Mouse (Mus musculus): ENCODE data around the gene Pym1. TPM values are rescaled to one million over a fixed set of nuclear protein-coding genes. Genes with fewer than 3 reads are reported as not detected.

The Pym1 gene
- polyA plus RNA-seq (2012; rRNA removed; ENCODE audit: low replicate concordance) = 22.0 and 28.6 TPM in 2 replicates

DNA sequence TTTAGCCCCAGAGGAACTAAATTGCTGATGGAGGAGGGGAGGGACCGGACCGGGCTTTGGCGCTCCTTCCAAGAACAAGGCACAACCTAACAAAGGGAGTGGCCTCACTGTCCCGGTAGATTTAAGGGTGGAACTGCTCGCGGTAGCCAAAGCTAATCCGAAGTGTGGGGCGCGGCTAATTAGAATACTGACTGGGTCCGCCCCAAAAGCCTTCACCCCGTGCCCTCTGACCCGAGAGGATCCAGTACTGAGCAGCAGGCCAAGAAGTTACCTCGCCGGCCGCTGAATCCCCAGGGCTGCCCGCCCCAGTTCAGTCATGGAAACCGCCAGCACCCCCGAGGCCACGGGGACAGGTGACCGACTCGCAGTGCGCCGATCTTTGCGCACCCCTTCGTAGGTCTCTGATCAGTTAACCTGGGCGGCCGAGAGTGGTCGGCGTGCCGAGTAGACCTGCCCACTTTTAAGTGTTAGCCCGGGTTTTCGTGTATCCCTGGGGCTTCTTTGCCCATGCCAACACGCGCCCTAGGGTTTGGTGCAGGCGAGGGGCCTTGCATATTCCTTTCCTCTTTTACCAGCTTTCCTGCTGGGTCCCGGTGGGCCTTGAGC lies at the start of gene Pym1:
Pym1 (plus strand) TSS at position 244 of the 606 bp plus-strand sequence.

GRCm38 (mm10) chr10:128703895-128704294 lies 43.8 kb upstream of the Pym1 start, which contains the start of gene Pmel:
Gene Pmel (plus strand): TSS chr10:128704195.

GRCm38 (mm10) chr10:128704491-128705316 lies 43.0 kb upstream of the Pym1 start, which contains the start of gene Cdk2:
Gene Cdk2 (minus strand): TSS chr10:128705031.

DNA sequence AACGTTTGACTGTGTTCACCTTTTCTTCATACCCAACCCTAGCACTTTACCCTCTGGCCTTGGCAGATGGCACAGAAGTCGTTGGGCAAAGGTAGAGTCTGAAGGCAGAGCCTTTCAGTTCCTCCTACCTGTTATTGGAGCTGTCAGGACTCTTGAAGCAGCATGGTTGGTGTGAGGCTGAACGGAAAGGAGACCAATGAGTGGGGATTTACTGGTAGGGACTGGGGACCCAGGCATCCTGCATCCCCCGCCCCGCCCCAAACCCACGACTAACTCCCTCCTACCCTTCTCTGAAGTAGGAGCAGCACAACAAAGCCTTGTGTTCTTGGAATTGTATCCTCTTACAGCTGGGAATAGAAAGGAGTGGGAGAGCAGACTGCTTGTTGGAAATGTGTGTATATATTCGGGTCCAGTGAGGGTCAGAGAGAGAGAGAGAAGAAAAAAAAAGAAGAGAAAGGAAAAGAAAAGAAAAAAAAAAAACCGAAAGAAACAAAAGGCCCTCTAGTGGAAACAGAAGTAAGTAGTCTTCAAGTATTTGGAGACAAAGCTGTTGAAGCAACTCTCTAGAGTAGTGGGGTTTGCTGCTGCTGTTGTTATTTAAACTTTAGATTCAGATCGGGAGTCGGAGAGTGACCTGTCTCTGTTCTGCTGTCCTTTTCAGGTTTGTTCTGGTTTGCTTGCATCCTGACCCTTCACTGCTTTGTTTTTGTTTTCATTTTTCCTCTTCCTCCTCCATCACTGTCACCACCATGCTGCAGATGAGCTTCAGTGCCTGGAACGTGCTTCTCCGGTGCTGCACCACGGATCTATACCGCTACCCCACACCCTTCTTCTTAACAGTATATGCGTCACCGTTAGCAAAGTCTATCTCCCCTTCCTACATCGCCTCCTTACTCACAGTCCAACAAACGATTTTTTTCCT lies 2.7 kb upstream of the Pym1 start, which contains the start of gene Dgka:
Dgka (minus strand) TSS at position 176 of the 922 bp plus-strand sequence.

GRCm38 (mm10) chr10:128790398-128791124 lies 42.9 kb downstream of the Pym1 start, which contains the start of gene Mmp19:
Gene Mmp19 (plus strand): TSS chr10:128790910.

GRCm38 (mm10) chr10:128803771-128804270 lies 56.1 kb downstream of the Pym1 start, which contains the start of gene Dnajc14:
Gene Dnajc14 (plus strand): TSS chr10:128804062.

GRCm38 (mm10) chr10:128804271-128805091 lies 56.8 kb downstream of the Pym1 start, which contains the start of gene Tmem198b:
Gene Tmem198b (minus strand): TSS chr10:128804370.

Other genes starting within 250 kb of the Pym1 start
- 7.8 and 14.7 TPM in 2 replicates for gene Myl6b, start 249.2 kb upstream of the Pym1 start, polyA plus RNA-seq (2012; rRNA removed; ENCODE audit: low replicate concordance)
- 154 and 249 TPM in 2 replicates for gene Esyt1, start 222.0 kb upstream of the Pym1 start, polyA plus RNA-seq (2012; rRNA removed; ENCODE audit: low replicate concordance)
- gene Zc3h10, start 200.1 kb upstream of the Pym1 start, polyA plus RNA-seq (2012; rRNA removed; ENCODE audit: low replicate concordance) = 8.9 and 14.0 TPM in 2 replicates
- 1,421 and 2,770 TPM in 2 replicates for gene Rpl41, start 198.6 kb upstream of the Pym1 start, polyA plus RNA-seq (2012; rRNA removed; ENCODE audit: low replicate concordance)
- gene Pa2g4, start 181.9 kb upstream of the Pym1 start, polyA plus RNA-seq (2012; rRNA removed; ENCODE audit: low replicate concordance) = 20.3 and 36.9 TPM in 2 replicates
- gene Erbb3, start 158.2 kb upstream of the Pym1 start, polyA plus RNA-seq (2012; rRNA removed; ENCODE audit: low replicate concordance) = 1.4 and 11.3 TPM in 2 replicates
- gene Rps26, start 121.1 kb upstream of the Pym1 start, polyA plus RNA-seq (2012; rRNA removed; ENCODE audit: low replicate concordance) = 414 and 1,367 TPM in 2 replicates
- gene Ikzf4, start 101.9 kb upstream of the Pym1 start, polyA plus RNA-seq (2012; rRNA removed; ENCODE audit: low replicate concordance) = 0.50 and 4.4 TPM in 2 replicates
- gene Suox, start 73.8 kb upstream of the Pym1 start, polyA plus RNA-seq (2012; rRNA removed; ENCODE audit: low replicate concordance) = 19.1 and 20.1 TPM in 2 replicates
- gene Rab5b, start 51.6 kb upstream of the Pym1 start, polyA plus RNA-seq (2012; rRNA removed; ENCODE audit: low replicate concordance) = 105 and 117 TPM in 2 replicates
- 1.7 and 1.8 TPM in 2 replicates for gene Pmel, start 43.7 kb upstream of the Pym1 start, polyA plus RNA-seq (2012; rRNA removed; ENCODE audit: low replicate concordance)
- gene Cdk2, start 42.9 kb upstream of the Pym1 start, polyA plus RNA-seq (2012; rRNA removed; ENCODE audit: low replicate concordance) = 28.8 and 36.7 TPM in 2 replicates
- 26.3 and 33.2 TPM in 2 replicates for gene Dgka, start 3.0 kb upstream of the Pym1 start, polyA plus RNA-seq (2012; rRNA removed; ENCODE audit: low replicate concordance)
- gene Mmp19, start 43.0 kb downstream of the Pym1 start, polyA plus RNA-seq (2012; rRNA removed; ENCODE audit: low replicate concordance) = 55.3 and 57.0 TPM in 2 replicates
- 20.8 and 24.6 TPM in 2 replicates for gene Dnajc14, start 56.2 kb downstream of the Pym1 start, polyA plus RNA-seq (2012; rRNA removed; ENCODE audit: low replicate concordance)
- 32.5 and 77.6 TPM in 2 replicates for gene Tmem198b, start 56.5 kb downstream of the Pym1 start, polyA plus RNA-seq (2012; rRNA removed; ENCODE audit: low replicate concordance)
- gene Sarnp, start 69.4 kb downstream of the Pym1 start, polyA plus RNA-seq (2012; rRNA removed; ENCODE audit: low replicate concordance) = 6.4 and 8.4 TPM in 2 replicates
- 62.6 and 75.6 TPM in 2 replicates for gene Ormdl2, start 73.8 kb downstream of the Pym1 start, polyA plus RNA-seq (2012; rRNA removed; ENCODE audit: low replicate concordance)
- gene Gdf11, start 143.8 kb downstream of the Pym1 start, polyA plus RNA-seq (2012; rRNA removed; ENCODE audit: low replicate concordance) = 3.2 and 15.4 TPM in 2 replicates
- gene Cd63, start 153.1 kb downstream of the Pym1 start, polyA plus RNA-seq (2012; rRNA removed; ENCODE audit: low replicate concordance) = 121 and 308 TPM in 2 replicates
- 36.0 and 47.3 TPM in 2 replicates for gene Rdh5, start 175.0 kb downstream of the Pym1 start, polyA plus RNA-seq (2012; rRNA removed; ENCODE audit: low replicate concordance)
- 237 and 349 TPM in 2 replicates for gene Bloc1s1, start 176.1 kb downstream of the Pym1 start, polyA plus RNA-seq (2012; rRNA removed; ENCODE audit: low replicate concordance)
- gene Itga7, start 185.9 kb downstream of the Pym1 start, polyA plus RNA-seq (2012; rRNA removed; ENCODE audit: low replicate concordance) = 95.0 and 265 TPM in 2 replicates
- 5.1 and 19.5 TPM in 2 replicates for gene Mettl7b, start 213.1 kb downstream of the Pym1 start, polyA plus RNA-seq (2012; rRNA removed; ENCODE audit: low replicate concordance)
- gene Olfr9, start 241.5 kb downstream of the Pym1 start, polyA plus RNA-seq (2012; rRNA removed; ENCODE audit: low replicate concordance) = not detected in 2 replicates

Measured in subcutaneous adipose tissue, adult 2 months (tissue).